Mouse (Mus musculus): ENCODE data around the gene Kansl1l.

Kansl1l gene

GRCm38 (mm10) chr1:66820241-66820640, 2.9 kb upstream of the Kansl1l start:
- in situ Hi-C loops (cut with MboI, MseI) = loop anchor here in 1 of 2 experiments (10.0 kb wide), 1 partner anchor 1235 kb away; no protein-coding TSS in a partner anchor

GRCm38 (mm10) chr1:66817865-66818315, 528 bp upstream of the Kansl1l start:
- in situ Hi-C loops (cut with MboI, MseI) = loop anchor here in 1 of 2 experiments (10.0 kb wide), 1 partner anchor 567 kb away; no protein-coding TSS in a partner anchor

GRCm38 (mm10) chr1:66816837-66817452, 417 bp downstream of the Kansl1l start:
- in situ Hi-C loops (cut with MboI, MseI) = loop anchor here in 1 of 2 experiments (10.0 kb wide), 1 partner anchor 568 kb away; no protein-coding TSS in a partner anchor

GRCm38 (mm10) chr1:66815941-66816777, 1.2 kb downstream of the Kansl1l start:
- in situ Hi-C loops (cut with MboI, MseI) = loop anchor here in 1 of 2 experiments (10.0 kb wide), 1 partner anchor 569 kb away; no protein-coding TSS in a partner anchor

GRCm38 (mm10) chr1:66814756-66815155, 2.6 kb downstream of the Kansl1l start:
- in situ Hi-C loops (cut with MboI, MseI) = loop anchor here in 1 of 2 experiments (10.0 kb wide), 1 partner anchor 570 kb away; no protein-coding TSS in a partner anchor

- in situ Hi-C loops (cut with MboI, MseI) = loop anchor here in 1 of 2 experiments (10.0 kb wide), 1 partner anchor 572 kb away; no protein-coding TSS in a partner anchor
Measured at GRCm38 (mm10) chr1:66813191-66813590, 4.2 kb downstream of the Kansl1l start.

GRCm38 (mm10) chr1:66806821-66807220, 10.5 kb downstream of the Kansl1l start:
- in situ Hi-C loops (cut with MboI, MseI) = no loop called here

GRCm38 (mm10) chr1:66805408-66805807, 12.0 kb downstream of the Kansl1l start:
- in situ Hi-C loops (cut with MboI, MseI) = no loop called here

- in situ Hi-C loops (cut with MboI, MseI) = no loop called here
Measured at GRCm38 (mm10) chr1:66804710-66805109, 12.7 kb downstream of the Kansl1l start.

- in situ Hi-C loops (cut with MboI, MseI) = no loop called here
Measured at GRCm38 (mm10) chr1:66797962-66798361, 19.4 kb downstream of the Kansl1l start.

- in situ Hi-C loops (cut with MboI, MseI) = no loop called here
Measured at GRCm38 (mm10) chr1:66792838-66793466, 24.4 kb downstream of the Kansl1l start.

GRCm38 (mm10) chr1:66782296-66782695, 35.1 kb downstream of the Kansl1l start:
- in situ Hi-C loops (cut with MboI, MseI) = no loop called here

- in situ Hi-C loops (cut with MboI, MseI) = no loop called here
Measured at GRCm38 (mm10) chr1:66781027-66781426, 36.3 kb downstream of the Kansl1l start.

GRCm38 (mm10) chr1:66778798-66779197, 38.6 kb downstream of the Kansl1l start:
- in situ Hi-C loops (cut with MboI, MseI) = no loop called here

GRCm38 (mm10) chr1:66777878-66778277, 39.5 kb downstream of the Kansl1l start:
- in situ Hi-C loops (cut with MboI, MseI) = no loop called here

- in situ Hi-C loops (cut with MboI, MseI) = no loop called here
Measured at GRCm38 (mm10) chr1:66768764-66769163, 48.6 kb downstream of the Kansl1l start.

- in situ Hi-C loops (cut with MboI, MseI) = no loop called here
Measured at GRCm38 (mm10) chr1:66730581-66730980, 86.8 kb downstream of the Kansl1l start.

GRCm38 (mm10) chr1:66712859-66713258, 104.5 kb downstream of the Kansl1l start:
- in situ Hi-C loops (cut with MboI, MseI) = no loop called here

- in situ Hi-C loops (cut with MboI, MseI) = loop anchor here in 1 of 2 experiments (10.0 kb wide), 1 partner anchor 1510 kb away; no protein-coding TSS in a partner anchor
Measured at GRCm38 (mm10) chr1:66704523-66704922, 112.8 kb downstream of the Kansl1l start.

GRCm38 (mm10) chr1:66702623-66703345, 114.6 kb downstream of the Kansl1l start:
- in situ Hi-C loops (cut with MboI, MseI) = loop anchor here in 1 of 2 experiments (10.0 kb wide), 1 partner anchor 1508 kb away; no protein-coding TSS in a partner anchor

- in situ Hi-C loops (cut with MboI, MseI) = loop anchor here in 1 of 2 experiments (10.0 kb wide), 1 partner anchor 1507 kb away; no protein-coding TSS in a partner anchor
Measured at GRCm38 (mm10) chr1:66701576-66701940, 115.8 kb downstream of the Kansl1l start.

All from T-helper 17 cell (primary cell).